Mouse (Mus musculus): Measurements from ENCODE around the gene Wipf3. TPM values are rescaled to one million over a fixed set of nuclear protein-coding genes. Genes with fewer than 3 reads are reported as not detected.
A peak's percentile ranks its signal among the peaks of the same experiment; 100 is the strongest.

Wipf3 gene
- not detected in 2 replicates for polyA plus RNA-seq (2011; ENCODE audit: insufficient read length, low read depth, missing spikeins)

DNA sequence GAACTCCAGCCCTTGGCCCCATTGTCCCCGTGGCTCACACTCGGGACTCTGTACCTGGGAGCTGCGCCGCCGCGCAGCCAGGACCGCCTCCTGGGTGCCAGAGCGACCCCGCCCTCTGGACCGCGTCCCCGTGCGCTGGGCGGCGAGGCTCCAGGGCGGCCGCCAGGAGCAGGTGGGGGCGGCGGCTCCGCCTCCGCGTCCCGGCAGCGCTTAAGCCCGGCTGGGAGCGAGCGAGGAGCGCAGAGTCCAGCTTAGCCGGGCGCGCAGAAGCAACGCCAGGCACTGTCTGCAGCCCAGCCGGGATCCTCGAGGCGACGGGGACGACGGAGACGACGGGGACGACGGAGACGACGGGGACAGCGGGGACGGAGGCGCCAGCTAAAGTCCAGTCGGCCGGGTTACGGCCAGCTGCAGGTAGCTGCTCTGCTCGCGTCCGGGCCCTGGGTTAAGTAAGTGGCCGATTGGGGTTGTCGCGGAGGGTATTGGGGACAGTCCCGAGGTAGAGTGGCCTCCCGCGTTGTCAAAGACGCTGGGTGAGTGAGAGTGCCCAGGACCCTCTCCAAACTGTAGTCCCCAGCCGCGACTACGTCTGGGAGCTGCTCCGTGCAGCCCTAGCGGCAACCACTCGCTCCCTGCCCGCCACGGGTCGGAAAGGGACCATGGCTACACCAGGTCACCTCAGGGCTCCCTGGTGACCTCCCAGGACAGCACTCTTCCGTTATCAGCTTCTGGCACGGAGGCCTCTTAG lies at the start of gene Wipf3:
Wipf3 (plus strand) TSS at position 157 of the 748 bp plus-strand sequence.
- H3K4me3 ChIP-seq (ENCODE audit: insufficient read depth, low read length), result peak within 1 kb of the TSS; percentile 33
- H3K4me1 ChIP-seq (ENCODE audit: control insufficient read depth, insufficient read depth, low read length), result no peaks in the 10 kb centered on the region
- TF ChIP-seq CTCF (IDR thresholded peaks at IDR 0.05; ENCODE audit: borderline replicate concordance, insufficient read depth, low read length) (no peak), POLR2A (IDR thresholded peaks at IDR 0.05; ENCODE audit: low read depth, low read length) (no peak)
- no peak within 1 kb of the TSS for H3K27ac ChIP-seq (ENCODE audit: insufficient read depth, low read length)

DNA sequence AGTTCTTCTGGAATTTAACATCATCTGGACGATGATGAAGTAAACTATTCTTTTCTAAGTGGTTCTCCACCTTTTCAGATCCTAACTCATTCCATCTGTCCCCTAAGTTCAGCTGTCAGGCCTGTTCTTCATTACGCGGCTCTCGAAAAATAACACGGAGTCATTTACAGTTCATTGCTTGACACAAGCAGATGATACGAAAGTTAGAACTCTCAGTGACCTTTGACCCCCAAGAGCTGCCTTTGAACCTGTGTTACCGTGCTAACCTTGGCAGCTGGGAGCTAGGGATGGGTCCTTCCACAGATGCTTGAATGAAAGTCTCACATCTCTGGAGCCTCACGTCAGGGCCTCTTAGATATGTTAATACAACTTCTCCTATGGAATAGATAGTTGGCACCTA lies 46.8 kb upstream of the Wipf3 start:
- H3K4me3 ChIP-seq (ENCODE audit: insufficient read depth, low read length), result no peak overlapping the region
- no peak for TF ChIP-seq POLR2A (IDR thresholded peaks at IDR 0.05; ENCODE audit: low read depth, low read length)
- no peak for TF ChIP-seq CTCF (IDR thresholded peaks at IDR 0.05; ENCODE audit: borderline replicate concordance, insufficient read depth, low read length)
- no peak overlapping the region for H3K27ac ChIP-seq (ENCODE audit: insufficient read depth, low read length)
- no peaks in the 10 kb centered on the region for H3K4me1 ChIP-seq (ENCODE audit: control insufficient read depth, insufficient read depth, low read length)

DNA sequence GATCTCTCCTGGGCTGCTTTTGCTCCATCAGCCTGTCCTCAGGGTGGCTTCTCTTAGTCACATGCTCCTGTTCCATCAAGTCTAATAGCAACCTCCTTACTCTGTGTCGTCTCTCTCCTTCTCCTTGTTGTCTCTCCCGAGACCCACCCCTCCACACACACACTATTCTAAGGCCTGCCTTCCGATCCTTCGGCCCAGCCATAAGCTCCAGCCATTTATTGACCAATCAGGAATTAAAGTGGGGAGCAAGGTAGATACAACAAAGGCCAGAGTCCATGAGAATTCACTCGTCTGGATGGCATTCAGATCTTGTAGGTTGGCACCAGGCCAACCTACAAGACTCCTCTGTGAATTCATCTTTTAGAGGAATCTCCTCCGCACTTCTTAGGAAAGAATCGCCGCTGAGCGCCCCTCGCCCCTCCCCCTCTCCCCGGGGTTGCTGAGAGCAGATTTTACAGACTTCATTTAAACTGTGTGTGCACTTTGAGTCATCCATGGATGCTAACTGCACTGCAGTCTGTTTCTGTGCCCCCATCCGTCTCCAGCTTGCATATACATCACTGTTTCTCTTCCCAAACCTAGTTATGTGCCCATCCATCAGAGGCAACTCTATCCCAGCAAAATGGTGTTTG lies 45.4 kb upstream of the Wipf3 start:
- Histone ChIP-seq H3K4me1 (ENCODE audit: control insufficient read depth, insufficient read depth, low read length) (no peaks in the 10 kb centered on the region), H3K27ac (ENCODE audit: insufficient read depth, low read length) (no peak overlapping the region), H3K4me3 (ENCODE audit: insufficient read depth, low read length) (no peak overlapping the region)
- TF ChIP-seq CTCF (IDR thresholded peaks at IDR 0.05; ENCODE audit: borderline replicate concordance, insufficient read depth, low read length), result no peak
- no peak for TF ChIP-seq POLR2A (IDR thresholded peaks at IDR 0.05; ENCODE audit: low read depth, low read length)

DNA sequence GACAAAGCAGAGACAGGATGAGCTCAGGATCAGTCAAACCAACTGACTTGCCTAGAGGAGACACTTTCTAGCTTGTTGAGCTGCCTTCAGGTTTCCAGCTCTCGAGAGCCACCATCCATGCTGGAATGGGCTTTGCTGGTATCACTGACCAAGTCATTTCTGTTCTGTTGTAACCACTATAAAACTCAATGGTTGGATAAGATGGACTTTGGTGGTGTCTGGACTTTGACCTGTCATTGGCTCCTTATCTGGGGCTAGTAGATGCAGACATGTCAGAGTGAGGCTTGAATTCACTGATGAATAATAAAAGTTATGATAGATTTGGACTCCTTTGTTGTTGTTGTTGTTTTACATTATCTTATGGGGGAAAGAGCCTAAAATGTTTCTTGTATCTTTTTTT lies 44.6 kb upstream of the Wipf3 start:
- H3K4me3 ChIP-seq (ENCODE audit: insufficient read depth, low read length), result no peak overlapping the region
- TF ChIP-seq CTCF (IDR thresholded peaks at IDR 0.05; ENCODE audit: borderline replicate concordance, insufficient read depth, low read length) (no peak), POLR2A (IDR thresholded peaks at IDR 0.05; ENCODE audit: low read depth, low read length) (no peak)
- no peak overlapping the region for H3K27ac ChIP-seq (ENCODE audit: insufficient read depth, low read length)
- H3K4me1 ChIP-seq (ENCODE audit: control insufficient read depth, insufficient read depth, low read length), result no peaks in the 10 kb centered on the region

DNA sequence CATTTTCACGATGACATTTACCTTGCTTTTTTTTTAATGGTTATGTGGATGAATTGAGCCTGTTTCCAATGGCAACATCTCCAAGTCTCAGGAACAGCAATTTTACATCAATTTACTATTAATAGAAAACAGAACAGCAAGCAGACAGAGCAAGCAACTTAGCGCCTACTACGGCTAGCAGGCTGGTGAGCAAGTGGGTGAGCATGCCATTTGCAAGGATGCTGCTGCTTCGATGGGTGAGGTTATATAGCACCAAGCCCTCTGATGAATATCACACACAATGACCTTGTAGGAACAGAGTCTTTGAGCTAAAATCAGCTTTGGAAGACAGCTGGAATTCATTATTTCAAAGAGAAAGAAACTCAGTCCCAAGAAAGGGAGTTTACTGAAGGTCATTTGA lies 43.0 kb upstream of the Wipf3 start:
- H3K4me1 ChIP-seq (ENCODE audit: control insufficient read depth, insufficient read depth, low read length), result no peaks in the 10 kb centered on the region
- no peak for TF ChIP-seq POLR2A (IDR thresholded peaks at IDR 0.05; ENCODE audit: low read depth, low read length)
- TF ChIP-seq CTCF (IDR thresholded peaks at IDR 0.05; ENCODE audit: borderline replicate concordance, insufficient read depth, low read length), result no peak
- H3K4me3 ChIP-seq (ENCODE audit: insufficient read depth, low read length), result no peak overlapping the region
- no peak overlapping the region for H3K27ac ChIP-seq (ENCODE audit: insufficient read depth, low read length)

DNA sequence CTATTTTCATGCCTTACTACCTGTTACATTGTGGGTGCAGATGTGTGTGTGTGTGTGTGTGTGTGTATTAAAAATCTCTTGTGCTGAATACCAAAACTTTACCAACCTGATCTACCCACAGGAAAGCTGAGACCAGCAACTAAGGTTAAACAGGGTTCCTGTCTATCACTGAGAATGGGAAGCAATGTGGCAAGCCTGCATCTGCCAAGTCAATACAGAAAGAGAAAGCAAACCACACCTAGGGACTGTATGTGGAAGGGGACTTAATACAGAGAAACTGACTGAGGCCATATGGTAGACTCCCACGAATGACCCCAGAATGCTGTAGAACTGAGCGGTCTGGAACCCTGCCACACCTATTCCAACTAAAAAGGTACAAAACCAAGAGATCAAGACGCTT lies 42.4 kb upstream of the Wipf3 start:
- TF ChIP-seq CTCF (IDR thresholded peaks at IDR 0.05; ENCODE audit: borderline replicate concordance, insufficient read depth, low read length) (no peak), POLR2A (IDR thresholded peaks at IDR 0.05; ENCODE audit: low read depth, low read length) (no peak)
- Histone ChIP-seq H3K4me1 (ENCODE audit: control insufficient read depth, insufficient read depth, low read length) (no peaks in the 10 kb centered on the region), H3K4me3 (ENCODE audit: insufficient read depth, low read length) (no peak overlapping the region), H3K27ac (ENCODE audit: insufficient read depth, low read length) (no peak overlapping the region)

DNA sequence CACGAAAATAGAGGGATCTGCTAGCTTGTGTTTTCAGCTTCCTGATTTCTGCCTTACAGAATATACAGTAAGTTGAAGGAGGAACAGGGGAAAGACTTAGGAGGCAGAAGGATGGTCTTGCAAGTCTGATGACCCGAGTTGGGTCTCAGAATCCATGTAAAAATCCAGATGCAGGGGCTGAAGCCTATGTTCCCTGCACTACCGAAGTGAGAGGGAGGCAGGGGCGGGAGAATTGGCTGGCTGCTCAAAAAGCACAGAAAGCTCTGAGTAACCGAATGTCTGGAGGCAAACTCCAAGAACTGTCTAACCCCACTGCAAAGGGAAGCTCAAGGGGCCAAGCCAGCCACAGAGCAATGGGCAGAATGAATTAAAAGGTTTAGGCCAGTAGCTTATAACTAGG lies 41.7 kb upstream of the Wipf3 start:
- Histone ChIP-seq H3K4me3 (ENCODE audit: insufficient read depth, low read length) (no peak overlapping the region), H3K27ac (ENCODE audit: insufficient read depth, low read length) (no peak overlapping the region), H3K4me1 (ENCODE audit: control insufficient read depth, insufficient read depth, low read length) (no peaks in the 10 kb centered on the region)
- TF ChIP-seq CTCF (IDR thresholded peaks at IDR 0.05; ENCODE audit: borderline replicate concordance, insufficient read depth, low read length), result no peak
- no peak for TF ChIP-seq POLR2A (IDR thresholded peaks at IDR 0.05; ENCODE audit: low read depth, low read length)

DNA sequence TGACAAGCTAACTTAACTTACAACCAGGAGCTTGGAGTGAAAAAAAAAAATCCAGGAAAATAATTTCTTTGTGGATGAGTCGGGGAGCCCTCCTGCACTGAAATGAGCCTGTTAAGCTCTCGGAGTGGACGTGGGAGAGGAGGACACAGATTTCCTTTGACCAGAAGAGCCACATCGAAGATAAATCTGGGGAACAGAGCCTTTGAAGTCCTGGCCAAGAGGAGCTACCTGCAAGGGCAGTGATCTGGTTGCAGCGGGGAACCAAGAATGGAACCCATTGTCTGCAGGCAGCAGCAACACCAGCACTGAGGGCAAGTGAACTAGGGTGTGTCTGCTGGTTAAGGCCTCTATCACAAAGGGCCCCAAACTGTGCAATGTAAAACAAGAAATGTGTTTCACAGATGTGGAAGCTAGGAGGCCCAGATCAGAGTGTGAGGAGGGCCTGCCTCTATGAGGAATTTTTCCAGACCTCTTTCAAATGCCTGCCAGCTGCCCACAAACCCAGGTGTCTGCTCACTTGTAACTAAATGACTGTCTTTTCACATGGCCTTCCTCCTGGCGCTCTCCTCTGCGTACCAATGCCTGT lies 40.6 kb upstream of the Wipf3 start:
- TF ChIP-seq POLR2A (IDR thresholded peaks at IDR 0.05; ENCODE audit: low read depth, low read length), result no peak
- TF ChIP-seq CTCF (IDR thresholded peaks at IDR 0.05; ENCODE audit: borderline replicate concordance, insufficient read depth, low read length), result no peak
- no peak overlapping the region for H3K4me3 ChIP-seq (ENCODE audit: insufficient read depth, low read length)
- no peak overlapping the region for H3K27ac ChIP-seq (ENCODE audit: insufficient read depth, low read length)
- H3K4me1 ChIP-seq (ENCODE audit: control insufficient read depth, insufficient read depth, low read length), result no peaks in the 10 kb centered on the region

DNA sequence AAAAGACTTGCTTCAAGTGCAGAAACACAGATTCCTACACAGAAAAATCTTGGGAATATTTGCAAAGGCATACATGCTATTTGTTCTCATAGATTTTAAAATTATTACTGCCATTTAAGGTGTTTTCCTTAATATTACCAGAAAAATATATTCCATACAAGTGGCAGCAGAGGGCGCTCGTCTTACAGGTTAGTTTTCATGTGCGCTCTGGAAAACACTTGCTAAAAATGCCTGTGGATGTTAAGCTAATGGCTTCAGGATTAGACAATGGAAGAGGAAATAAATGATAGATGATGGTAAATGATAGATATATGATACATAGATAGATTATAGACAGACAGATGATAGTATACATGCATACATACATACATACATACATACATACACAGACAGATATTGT lies 37.6 kb upstream of the Wipf3 start:
- Histone ChIP-seq H3K4me3 (ENCODE audit: insufficient read depth, low read length) (no peak overlapping the region), H3K27ac (ENCODE audit: insufficient read depth, low read length) (no peak overlapping the region), H3K4me1 (ENCODE audit: control insufficient read depth, insufficient read depth, low read length) (no peaks in the 10 kb centered on the region)
- no peak for TF ChIP-seq CTCF (IDR thresholded peaks at IDR 0.05; ENCODE audit: borderline replicate concordance, insufficient read depth, low read length)
- no peak for TF ChIP-seq POLR2A (IDR thresholded peaks at IDR 0.05; ENCODE audit: low read depth, low read length)

DNA sequence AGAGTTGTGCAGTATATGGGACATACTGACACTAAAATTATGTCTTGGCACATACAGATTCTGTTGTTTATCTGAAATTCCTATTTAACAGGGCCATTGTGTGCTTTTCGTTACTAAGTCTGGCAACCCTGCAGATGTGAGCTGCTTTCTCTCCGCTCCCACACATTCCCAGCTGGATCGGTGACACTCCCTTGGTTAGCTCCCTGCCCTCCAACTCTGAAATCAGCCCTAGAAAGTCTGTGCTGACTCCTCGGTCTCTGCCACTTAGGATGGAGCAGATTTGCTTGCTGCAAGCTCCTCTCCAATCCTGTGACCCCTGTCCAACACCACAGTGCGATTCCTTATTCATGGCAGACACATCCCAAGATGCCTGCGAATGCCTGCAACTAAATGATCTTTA lies 35.5 kb upstream of the Wipf3 start:
- TF ChIP-seq POLR2A (IDR thresholded peaks at IDR 0.05; ENCODE audit: low read depth, low read length) (no peak), CTCF (IDR thresholded peaks at IDR 0.05; ENCODE audit: borderline replicate concordance, insufficient read depth, low read length) (no peak)
- Histone ChIP-seq H3K4me3 (ENCODE audit: insufficient read depth, low read length) (no peak overlapping the region), H3K27ac (ENCODE audit: insufficient read depth, low read length) (no peak overlapping the region), H3K4me1 (ENCODE audit: control insufficient read depth, insufficient read depth, low read length) (no peaks in the 10 kb centered on the region)

Measured in embryonic fibroblast, embryonic 13.5 days (primary cell).